Mouse (Mus musculus) kidney, adult 18-20 months (tissue): ENCODE results near the gene Rab35.

Experiments
- DNase-seq: peaks from one replicate; pipeline ENCODE4 v3.0.0; 2021

The Rab35 gene

GRCm38 (mm10) chr5:115650885-115651284 lies 19.2 kb downstream of the Rab35 start:
- DNase-seq: no peak

- DNase-seq: no peak
Observed at GRCm38 (mm10) chr5:115651821-115652220, 20.1 kb downstream of the Rab35 start.

- DNase-seq: peak; percentile 100
Observed at GRCm38 (mm10) chr5:115652681-115653575, 21.2 kb downstream of the Rab35 start.

- DNase-seq: no peak
Observed at GRCm38 (mm10) chr5:115653776-115654175, 22.1 kb downstream of the Rab35 start.

- no peak for DNase-seq
Observed at GRCm38 (mm10) chr5:115656677-115657076, 25.0 kb downstream of the Rab35 start.

- DNase-seq: no peak
Observed at GRCm38 (mm10) chr5:115657234-115657633, 25.5 kb downstream of the Rab35 start.

GRCm38 (mm10) chr5:115658352-115658751 lies 26.6 kb downstream of the Rab35 start:
- DNase-seq: no peak

GRCm38 (mm10) chr5:115662658-115663057 lies 30.9 kb downstream of the Rab35 start:
- DNase-seq: no peak

DNA sequence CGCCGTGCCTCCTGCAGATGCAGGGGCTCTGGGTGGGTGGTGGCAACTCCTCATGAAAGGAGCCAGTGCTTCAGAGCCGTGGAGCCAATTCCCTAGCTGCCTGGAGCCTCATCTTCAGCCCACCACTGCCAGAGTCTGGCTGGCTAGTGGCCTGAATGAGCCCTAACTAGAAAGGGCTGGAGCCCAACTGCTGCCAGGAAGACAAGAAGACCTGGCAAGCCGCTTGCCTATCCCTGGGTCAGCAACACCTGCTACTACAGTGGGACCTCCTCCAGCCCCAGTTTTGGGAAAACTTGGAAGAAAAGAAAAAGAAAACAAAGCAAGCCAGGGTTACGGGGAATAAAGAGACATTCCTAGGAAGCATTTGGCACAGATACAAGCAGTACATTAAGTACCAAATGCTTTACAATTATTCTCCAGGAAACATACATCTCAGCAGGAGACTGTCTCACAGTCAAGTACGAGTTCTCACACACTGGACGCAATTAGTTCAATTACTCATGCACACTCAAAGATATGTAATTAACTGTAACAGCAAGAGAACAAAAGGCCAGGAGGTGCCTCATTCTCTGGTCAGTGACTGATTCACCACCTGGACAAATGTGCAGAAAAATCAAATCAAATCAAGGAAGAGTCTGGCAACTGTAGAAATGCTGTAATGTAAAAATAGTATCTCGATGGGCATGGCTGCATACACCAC lies 34.8 kb downstream of the Rab35 start:
- peak; percentile 34 for DNase-seq

GRCm38 (mm10) chr5:115667210-115667609 lies 35.5 kb downstream of the Rab35 start:
- DNase-seq: peak; percentile 52

DNA sequence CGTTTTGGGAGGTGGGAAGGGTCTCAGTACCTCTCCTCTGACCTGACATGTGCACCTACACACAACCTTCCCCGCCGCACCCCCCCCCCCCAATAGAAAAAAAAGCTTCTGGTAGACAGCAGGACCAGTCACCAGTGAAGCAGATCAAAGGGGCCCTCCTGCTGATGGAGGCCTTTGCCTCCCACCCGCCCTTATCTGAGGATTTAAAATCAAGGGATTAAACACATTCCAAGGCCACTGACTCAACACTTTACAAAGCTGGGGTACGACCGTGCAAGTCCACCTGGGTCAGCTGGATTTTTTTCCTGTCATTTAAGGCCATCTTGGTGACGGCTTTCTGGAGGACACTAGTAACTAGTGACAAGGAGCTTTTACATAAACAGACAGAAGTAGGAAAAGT lies 36.2 kb downstream of the Rab35 start:
- no peak for DNase-seq

GRCm38 (mm10) chr5:115668986-115669385 lies 37.3 kb downstream of the Rab35 start:
- DNase-seq: no peak

DNA sequence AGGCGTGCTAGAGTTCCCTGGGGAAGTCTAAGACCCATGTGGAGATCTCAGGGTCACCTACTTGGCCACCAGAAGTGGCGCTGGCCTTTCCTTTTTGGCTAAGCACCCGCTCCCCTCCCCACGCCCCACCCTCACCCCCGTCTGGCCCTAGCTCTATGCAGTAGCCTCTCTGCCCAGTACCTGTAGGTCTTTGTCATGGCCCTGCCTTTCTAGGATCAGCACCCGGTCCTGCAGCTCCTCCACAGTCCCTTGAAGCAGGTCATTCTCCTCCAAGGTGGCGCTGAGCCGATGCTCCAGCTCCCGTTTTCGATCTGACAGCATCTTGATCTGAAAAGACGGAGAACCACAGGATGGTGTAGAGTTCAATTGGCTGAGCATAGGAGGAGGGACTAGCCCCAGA lies 38.3 kb downstream of the Rab35 start:
- no peak for DNase-seq

DNA sequence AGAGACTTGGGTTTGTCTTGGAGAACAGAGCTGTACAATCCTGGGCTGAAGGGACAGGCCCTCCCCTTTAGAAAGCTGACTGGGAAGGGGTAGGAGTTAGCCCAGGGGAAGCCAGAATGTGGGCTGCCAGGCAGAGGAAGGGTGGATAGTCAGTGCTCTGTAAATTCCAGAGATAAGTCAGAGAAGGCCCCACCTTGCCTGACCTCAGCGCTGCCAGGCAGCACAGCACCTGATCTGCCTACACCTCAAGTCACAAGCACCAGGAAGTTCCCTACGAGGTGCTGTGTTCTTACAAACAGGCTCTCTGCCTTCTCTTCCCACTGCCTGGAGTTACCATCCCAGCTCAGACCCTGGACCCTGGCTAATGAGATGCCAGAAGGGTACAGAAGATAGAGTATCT lies 38.7 kb downstream of the Rab35 start:
- DNase-seq: no peak

DNA sequence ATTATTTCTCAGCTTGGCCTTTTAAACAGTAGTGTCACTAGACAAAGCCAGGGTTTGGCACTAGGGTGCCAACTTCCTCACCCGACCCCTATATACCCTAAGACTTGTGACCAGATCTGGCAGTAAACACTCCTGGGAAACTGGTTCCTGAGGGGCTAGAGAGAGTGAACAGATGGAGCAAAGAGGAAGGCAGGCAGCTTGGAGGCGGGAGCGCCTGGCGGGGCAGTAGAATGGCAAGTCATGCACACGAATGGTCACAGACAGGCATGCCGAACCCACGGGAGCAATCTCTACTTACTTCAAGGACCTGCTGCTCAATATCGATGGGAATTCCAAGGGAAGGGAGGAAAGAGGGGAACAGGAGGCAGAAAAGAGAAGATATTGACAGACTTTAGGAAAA lies 40.1 kb downstream of the Rab35 start:
- DNase-seq: no peak

DNA sequence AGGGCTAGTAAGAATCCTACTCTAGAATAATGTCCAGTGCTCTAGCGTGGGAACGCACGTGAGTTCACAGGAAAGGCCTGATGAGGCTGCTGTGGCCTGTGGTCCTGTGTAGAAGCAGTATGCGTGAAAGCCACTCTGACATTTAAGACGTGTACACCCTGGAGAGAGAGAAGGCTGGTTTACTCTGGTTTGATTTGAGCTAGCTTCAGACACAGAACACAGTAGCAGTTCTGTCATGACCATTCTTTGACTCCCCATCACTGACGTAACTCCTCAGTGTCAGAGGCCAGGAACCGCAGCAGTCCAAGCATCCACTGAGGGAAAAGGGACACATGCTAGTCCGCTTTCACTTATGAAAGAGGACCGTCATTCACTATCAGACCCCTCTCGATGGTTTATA lies 53.4 kb downstream of the Rab35 start:
- DNase-seq: no peak

DNA sequence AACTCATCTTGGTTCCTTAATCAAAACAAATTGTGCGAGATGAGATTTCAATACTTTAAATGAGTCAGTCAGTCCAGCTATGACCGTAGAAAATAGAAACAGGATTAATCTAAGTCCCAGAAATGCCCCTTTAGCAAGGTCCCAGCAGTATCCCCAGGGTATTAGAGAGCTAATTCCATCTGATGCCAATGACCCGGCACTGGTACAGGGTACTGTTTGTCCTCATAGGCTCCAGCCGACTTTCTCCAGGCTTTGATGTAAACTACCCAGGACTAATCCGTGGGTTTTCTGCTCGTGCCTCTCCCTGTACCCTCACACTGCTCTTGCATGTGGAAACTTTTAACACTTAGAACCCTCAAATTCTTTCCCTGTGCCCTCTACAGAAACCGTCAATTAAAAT lies 55.0 kb downstream of the Rab35 start:
- DNase-seq: no peak

DNA sequence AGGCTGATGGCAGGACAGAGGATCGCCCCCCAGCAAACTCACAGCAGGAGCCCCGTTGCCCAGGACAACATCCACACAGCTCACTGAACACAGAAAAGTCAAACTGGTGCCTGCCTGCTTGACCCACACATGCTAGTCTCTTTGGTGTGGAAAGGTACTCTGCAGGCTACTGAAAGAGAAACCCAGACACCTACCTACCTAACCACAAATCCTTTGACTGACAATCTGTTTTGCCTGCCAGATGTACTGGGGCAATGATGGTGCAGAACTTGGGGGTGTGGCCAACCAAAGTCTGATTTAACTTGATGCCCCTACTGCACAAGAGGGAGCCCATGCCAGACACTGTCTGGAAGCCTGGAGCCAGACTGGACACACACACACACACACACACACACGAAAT lies 61.6 kb downstream of the Rab35 start:
- no peak for DNase-seq

GRCm38 (mm10) chr5:115695191-115695770 lies 63.6 kb downstream of the Rab35 start:
- no peak for DNase-seq

GRCm38 (mm10) chr5:115696811-115697210 lies 65.1 kb downstream of the Rab35 start:
- DNase-seq: no peak
